Mouse (Mus musculus) thymus, adult 2 months (tissue): ENCODE data around the gene Bsdc1.

Source experiments
- CTCF ChIP-seq: fragments of 200-500 bp; IDR thresholded peaks from 2 replicates; pipeline ENCODE4 v1.5.1; 2012; ENCODE audit warnings: mild to moderate bottlenecking, control low read depth, low read length, moderate library complexity, borderline replicate concordance; ENCODE audit not compliant: control insufficient read depth, poor library complexity, insufficient read depth; ENCODE audit errors: extremely low read depth
- POLR2A ChIP-seq: fragments of 200-500 bp; IDR thresholded peaks from 2 replicates; pipeline ENCODE4 v1.6.1; 2012; ENCODE audit warnings: mild to moderate bottlenecking, low read length, control low read depth, moderate library complexity; ENCODE audit not compliant: control insufficient read depth, poor library complexity, insufficient read depth; ENCODE audit errors: extremely low read depth

DNA sequence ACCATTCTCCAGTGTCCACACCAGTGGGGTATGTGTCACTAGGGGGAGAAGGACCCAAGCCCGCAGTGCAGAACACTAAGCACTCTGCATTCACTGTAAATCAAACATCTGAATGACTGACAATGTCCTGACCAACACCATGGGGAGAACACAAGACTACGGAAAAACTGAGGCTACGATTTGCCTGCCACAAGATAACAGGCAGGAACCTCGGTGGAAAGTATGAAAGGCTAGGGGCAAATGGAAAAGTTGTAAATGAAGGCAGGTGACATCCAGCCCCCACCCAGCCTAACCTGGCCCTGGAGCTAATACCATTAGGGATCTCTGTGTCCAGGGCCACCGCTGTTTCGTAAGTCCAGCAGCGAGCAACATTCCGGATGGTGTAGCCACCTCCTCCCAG, 57.1 kb downstream of the Bsdc1 start:
- no peak for TF ChIP-seq CTCF
- TF ChIP-seq POLR2A: no peak
